Mouse (Mus musculus): ENCODE data around the gene Kdm7a.

- no peak for TF ChIP-seq CTCF (IDR thresholded peaks at IDR 0.05; ENCODE audit: extremely low read depth, insufficient read depth, low read length)
- TF ChIP-seq POLR2A (IDR thresholded peaks at IDR 0.05; ENCODE audit: extremely low read depth, insufficient read depth, low read length), result no peak
Measured at GRCm38 (mm10) chr6:39217961-39218360, 11.4 kb upstream of the Kdm7a start.
